Mouse (Mus musculus) midbrain, embryonic 11.5 days (tissue): ENCODE measurements around the gene Elfn1. TPM values are rescaled to one million over a fixed set of nuclear protein-coding genes. Genes with fewer than 3 reads are reported as not detected.
A peak's percentile ranks its signal among the peaks of the same experiment; 100 is the strongest.

ENCODE experiments used
- ATAC-seq: fragments of 200-750 bp; cut with Nextera tagmentation; 2 replicates; pipeline ENCODE4 v1.8.0; 2017; ENCODE audit warnings: moderate TSS enrichment, moderate library complexity; ENCODE audit not compliant: low FRiP score
- DNase-seq: peaks from one replicate; pipeline ENCODE4 v3.0.0; 2015; ENCODE audit warnings: low spot score; ENCODE audit errors: missing footprints
- H3K27ac ChIP-seq: fragments of 300-500 bp; sonication (generic); 2 replicates; pipeline ENCODE4 v1.5.1; 2014; ENCODE audit warnings: low read depth, low read length
- H3K27me3 ChIP-seq: fragments of 300-500 bp; sonication (generic); 2 replicates; pipeline ENCODE4 v1.6.1; 2014; ENCODE audit warnings: mild to moderate bottlenecking, low read length, moderate library complexity, mixed read lengths; ENCODE audit not compliant: control insufficient read depth, insufficient read depth
- H3K36me3 ChIP-seq: fragments of 300-500 bp; sonication (generic); 2 replicates; pipeline ENCODE4 v1.6.1; 2014; ENCODE audit warnings: mild to moderate bottlenecking, low read length, moderate library complexity, mixed read lengths; ENCODE audit not compliant: control insufficient read depth, insufficient read depth
- H3K4me1 ChIP-seq: fragments of 300-500 bp; sonication (generic); 2 replicates; pipeline ENCODE4 v1.6.1; 2014; ENCODE audit warnings: low read length; ENCODE audit not compliant: control insufficient read depth, insufficient read depth
- H3K4me2 ChIP-seq: fragments of 300-500 bp; sonication (generic); 2 replicates; pipeline ENCODE4 v1.6.1; 2014; ENCODE audit warnings: mild to moderate bottlenecking, moderate library complexity
- H3K4me3 ChIP-seq: fragments of 300-500 bp; sonication (generic); 2 replicates; pipeline ENCODE4 v1.5.1; 2014; ENCODE audit warnings: low read depth, low read length
- H3K9ac ChIP-seq: fragments of 300-500 bp; sonication (generic); 2 replicates; pipeline ENCODE4 v1.6.1; 2014; ENCODE audit warnings: low read length
- H3K9me3 ChIP-seq: fragments of 300-500 bp; sonication (generic); 2 replicates; pipeline ENCODE4 v1.6.1; 2016; ENCODE audit warnings: low read length; ENCODE audit not compliant: control insufficient read depth
- WGBS: fragments of 180-500 bp; shearing (Covaris S2); extraction: QIAGEN DNeasy Blood & Tissue Kit; methylation state at CpG from one replicate; pipeline ENCODE4 v1.1.7; 2014; 5-methylcytosine and 5-hydroxymethylcytosine counted together
- polyA plus RNA-seq: library from polyadenylated mRNA; unstranded; fragments of >200 nt; fragmentation: Nextera tagmentation; extraction: Ambion mirVana; gene quantifications from 2 replicates; pipeline ENCODE4 v1.2.1, GENCODE M21; 2014

The Elfn1 gene
- polyA plus RNA-seq, 1 experiment from 2014 or later: 0.77 TPM

GRCm38 (mm10) chr5:139908811-139909627 is 1.3 kb downstream of the Elfn1 start:
- Histone ChIP-seq H3K27me3 (peaks cover 85% of the 10 kb centered on the region), H3K9ac (peak overlapping the region; percentile 76), H3K27ac (no peak overlapping the region), H3K4me3 (peak overlapping the region; percentile 62), H3K4me1 (peaks cover 47% of the 10 kb centered on the region), H3K4me2 (peak overlapping the region; percentile 97), H3K9me3 (no peaks in the 10 kb centered on the region), H3K36me3 (no peaks in the 10 kb centered on the region)
- ATAC-seq (peak; percentile 10; the same call in 1 of the 2 replicates), DNase-seq (peak; percentile 96)
- under 1% methylated on average over 50 of the region's 50 CpGs for WGBS

GRCm38 (mm10) chr5:139909710-139910550 is 2.2 kb downstream of the Elfn1 start:
- Histone ChIP-seq H3K4me3 (peak overlapping the region; percentile 6; the same call in 1 of the 2 replicates), H3K9me3 (no peaks in the 10 kb centered on the region), H3K4me1 (peaks cover 47% of the 10 kb centered on the region), H3K27ac (no peak overlapping the region), H3K4me2 (peak overlapping the region; percentile 97), H3K36me3 (no peaks in the 10 kb centered on the region), H3K9ac (no peak overlapping the region), H3K27me3 (peaks cover 91% of the 10 kb centered on the region)
- DNase-seq (peak; percentile 94), ATAC-seq (no peak)
- WGBS: under 1% methylated on average over 29 of the region's 29 CpGs

DNA sequence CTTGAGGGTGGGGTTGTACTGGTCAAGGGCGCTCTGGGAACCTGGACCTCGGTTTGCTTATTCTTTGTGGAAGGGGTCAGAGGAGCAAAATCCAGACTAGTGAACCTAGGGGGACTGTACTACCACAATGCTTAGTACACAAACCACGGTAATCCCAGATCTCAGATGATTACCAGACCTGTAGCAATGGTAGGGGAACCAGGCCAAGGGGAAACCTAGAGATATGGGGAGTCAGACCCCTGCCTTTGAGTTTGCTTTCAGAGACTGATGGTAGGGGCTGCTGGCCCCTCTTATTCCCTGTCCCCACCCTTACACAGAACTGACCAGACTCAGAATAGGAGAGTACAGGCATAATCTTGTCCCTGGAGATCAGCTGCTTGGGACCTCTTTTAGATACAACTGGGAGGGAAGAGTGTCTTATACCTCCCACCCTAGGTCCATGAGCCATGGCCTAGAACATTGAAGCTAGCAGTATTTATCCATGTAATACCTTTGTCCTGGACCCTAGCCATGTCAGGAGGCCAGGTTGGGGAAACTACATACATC is 3.1 kb downstream of the Elfn1 start:
- ATAC-seq: no peak
- Histone ChIP-seq H3K4me2 (peak overlapping the region; percentile 35; the same call in 1 of the 2 replicates), H3K27me3 (peaks cover 89% of the 10 kb centered on the region), H3K9ac (no peak overlapping the region), H3K36me3 (no peaks in the 10 kb centered on the region), H3K27ac (no peak overlapping the region), H3K9me3 (no peaks in the 10 kb centered on the region), H3K4me3 (0 out of 2 replicates have a peak overlapping the region, but pooled peaks have one; percentile 6), H3K4me1 (peaks cover 47% of the 10 kb centered on the region)
- 3% methylated on average over 3 of the region's 3 CpGs for WGBS
- peak; percentile 93 for DNase-seq

DNA sequence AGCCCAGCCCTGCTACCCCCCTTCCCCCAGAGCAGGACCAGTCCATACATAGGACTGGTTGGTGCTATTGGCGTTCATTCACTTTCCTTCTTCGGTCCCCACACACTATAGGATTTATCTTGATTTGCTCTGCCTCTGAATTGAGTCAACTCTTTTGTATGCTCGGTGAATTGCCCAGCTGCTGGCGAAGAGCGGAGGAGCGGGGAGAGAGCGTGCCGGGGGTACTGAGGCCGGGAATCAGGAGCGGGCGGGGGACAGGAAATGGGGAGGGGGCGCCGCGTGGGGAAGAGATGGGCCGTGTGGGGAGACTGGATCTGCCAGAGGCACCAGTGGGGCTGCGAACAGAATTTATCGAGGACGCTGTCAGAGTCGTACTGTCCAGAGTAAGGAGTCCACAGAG is 3.8 kb downstream of the Elfn1 start:
- Histone ChIP-seq H3K36me3 (no peaks in the 10 kb centered on the region), H3K4me1 (peaks cover 47% of the 10 kb centered on the region), H3K27ac (no peak overlapping the region; the same call in 1 of the 2 replicates), H3K27me3 (peaks cover 83% of the 10 kb centered on the region), H3K9me3 (no peaks in the 10 kb centered on the region), H3K4me2 (peak overlapping the region; percentile 96), H3K4me3 (peak overlapping the region; percentile 55), H3K9ac (peak overlapping the region; percentile 59; the same call in 1 of the 2 replicates)
- ATAC-seq: peak; percentile 10; the same call in 1 of the 2 replicates
- DNase-seq: peak; percentile 92
- 1% methylated on average over 19 of the region's 19 CpGs for WGBS

DNA sequence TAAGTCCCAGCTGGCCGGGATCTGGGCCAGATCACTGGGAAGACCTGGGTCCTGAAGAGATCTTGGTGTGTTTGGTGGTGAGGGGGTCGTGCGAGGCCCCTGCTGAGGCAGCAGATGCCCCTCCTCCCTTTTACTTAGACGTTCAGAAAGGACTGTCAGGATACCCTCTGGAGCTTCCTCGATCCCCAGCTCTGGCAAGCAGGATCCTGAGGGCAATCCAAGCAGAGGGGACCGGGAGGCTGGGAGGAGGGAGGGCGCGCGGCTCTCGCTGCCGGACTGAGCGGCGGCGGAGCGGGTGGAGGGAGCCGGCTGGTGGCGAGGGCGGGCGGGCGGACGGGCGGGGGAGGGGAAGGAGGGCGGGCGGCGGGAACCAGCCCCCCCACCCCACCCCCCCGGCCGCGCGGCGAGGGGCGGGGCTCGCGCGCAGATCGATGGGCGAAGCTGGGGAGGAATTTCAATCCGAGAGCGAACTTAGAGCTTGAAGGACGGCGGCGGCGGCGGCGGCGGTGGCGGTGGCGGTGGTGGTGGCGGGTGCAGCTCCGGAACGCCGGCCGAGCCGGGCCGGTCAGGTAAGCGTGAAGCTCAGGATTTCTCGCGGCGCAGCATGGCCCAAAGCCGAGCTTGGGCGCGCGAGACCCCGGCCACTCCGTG is 4.5 kb downstream of the Elfn1 start:
- Histone ChIP-seq H3K4me2 (peak overlapping the region; percentile 96), H3K36me3 (no peaks in the 10 kb centered on the region), H3K4me3 (peak overlapping the region; percentile 55), H3K4me1 (peaks cover 42% of the 10 kb centered on the region), H3K9ac (peak overlapping the region; percentile 59), H3K9me3 (no peaks in the 10 kb centered on the region), H3K27ac (no peak overlapping the region; the same call in 1 of the 2 replicates), H3K27me3 (peaks cover 75% of the 10 kb centered on the region)
- under 1% methylated on average over 35 of the region's 64 CpGs for WGBS
- ATAC-seq (peak; percentile 33), DNase-seq (peak; percentile 93)

DNA sequence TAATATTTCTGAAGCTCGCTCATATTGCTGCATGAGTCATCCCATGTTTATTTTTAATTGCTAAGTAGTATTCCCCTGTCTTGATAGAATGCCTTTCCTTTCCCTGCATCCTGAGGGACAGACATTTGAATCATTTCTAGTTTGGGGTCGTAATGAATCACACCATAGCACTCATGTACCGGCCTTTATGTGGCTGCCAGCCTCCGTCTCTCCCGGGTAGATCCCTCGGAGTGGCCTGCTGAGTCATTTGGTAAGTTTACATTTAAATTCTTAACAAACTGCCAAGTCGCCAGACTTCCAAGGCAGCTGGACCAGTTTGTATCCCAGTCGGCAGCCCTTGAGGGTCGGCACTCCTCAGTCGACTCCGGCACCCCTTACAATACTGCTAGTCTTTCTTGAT is 13.9 kb downstream of the Elfn1 start:
- no peak overlapping the region for H3K9ac ChIP-seq
- WGBS: 79% methylated on average over 11 of the region's 11 CpGs
- ATAC-seq: no peak
- H3K4me3 ChIP-seq: no peak overlapping the region
- no peak overlapping the region for H3K4me2 ChIP-seq
- no peak overlapping the region for H3K27ac ChIP-seq
- no peaks in the 10 kb centered on the region for H3K36me3 ChIP-seq
- H3K27me3 ChIP-seq: no peaks in the 10 kb centered on the region
- H3K4me1 ChIP-seq: no peaks in the 10 kb centered on the region
- DNase-seq: no peak
- H3K9me3 ChIP-seq: peaks cover 4% of the 10 kb centered on the region; the same call in 1 of the 2 replicates

DNA sequence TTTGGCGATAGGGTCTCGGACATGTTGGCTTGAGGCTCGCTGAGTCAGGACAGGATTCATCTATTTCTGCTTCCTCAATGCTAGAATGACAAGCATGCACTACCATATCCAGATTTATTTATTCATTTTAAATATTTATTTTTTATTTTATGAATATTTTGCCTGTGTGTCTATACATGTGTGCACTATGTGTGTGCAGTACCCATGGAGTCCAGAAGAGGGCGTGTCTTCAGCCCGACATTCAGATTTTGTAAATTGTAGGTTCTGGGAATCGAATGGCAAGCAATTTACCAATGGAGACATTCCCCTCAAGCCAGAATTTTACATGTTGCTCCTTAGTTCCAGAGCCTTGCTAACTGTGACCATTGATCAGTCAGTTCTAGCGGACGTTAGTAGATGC is 16.1 kb downstream of the Elfn1 start:
- 91% methylated on average over 8 of the region's 8 CpGs for WGBS
- Histone ChIP-seq H3K9me3 (peaks cover 4% of the 10 kb centered on the region; the same call in 1 of the 2 replicates), H3K9ac (no peak overlapping the region), H3K27ac (no peak overlapping the region), H3K27me3 (no peaks in the 10 kb centered on the region), H3K4me3 (no peak overlapping the region), H3K36me3 (no peaks in the 10 kb centered on the region), H3K4me1 (no peaks in the 10 kb centered on the region), H3K4me2 (no peak overlapping the region)
- no peak for DNase-seq
- ATAC-seq: no peak

DNA sequence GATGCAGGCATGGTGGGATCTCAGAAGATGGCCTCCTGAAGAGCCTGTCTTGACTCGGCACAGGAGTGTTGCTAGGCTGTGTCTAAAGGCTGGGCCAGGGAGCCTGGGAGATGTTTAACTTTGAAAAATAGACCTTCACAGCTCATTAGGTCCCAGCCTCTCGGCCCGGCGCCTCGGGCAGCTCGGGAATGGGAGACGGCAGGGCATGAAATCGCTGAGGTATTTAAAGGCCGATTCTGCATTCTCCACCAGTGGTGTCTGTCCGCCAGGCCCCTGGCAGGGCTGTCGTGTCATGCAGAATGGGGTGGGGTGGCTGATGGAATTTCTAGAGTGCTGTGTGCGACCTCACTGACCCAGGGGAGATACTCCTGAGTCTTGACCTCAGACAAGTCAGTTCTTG is 22.4 kb downstream of the Elfn1 start:
- H3K9ac ChIP-seq: no peak overlapping the region
- no peak for DNase-seq
- peaks cover 22% of the 10 kb centered on the region for H3K4me1 ChIP-seq
- 44% methylated on average over 12 of the region's 12 CpGs for WGBS
- no peak for ATAC-seq
- H3K9me3 ChIP-seq: no peaks in the 10 kb centered on the region
- no peak overlapping the region for H3K4me2 ChIP-seq
- no peak overlapping the region for H3K27ac ChIP-seq
- H3K27me3 ChIP-seq: no peaks in the 10 kb centered on the region; the same call in 1 of the 2 replicates
- H3K4me3 ChIP-seq: no peak overlapping the region
- no peaks in the 10 kb centered on the region for H3K36me3 ChIP-seq
